Mouse (Mus musculus) brown adipose tissue, adult 24 weeks (tissue): ENCODE measurements around the gene Ythdf2. TPM values are rescaled to one million over a fixed set of nuclear protein-coding genes. Genes with fewer than 3 reads are reported as not detected.

Source experiments
- H3K27ac ChIP-seq: fragments of 200-500 bp; replicated peaks from 2 replicates; pipeline ENCODE4 v1.5.1; 2012; ENCODE audit warnings: low read depth, mild to moderate bottlenecking, low read length
- H3K4me1 ChIP-seq: fragments of 200-500 bp; 2 replicates; pipeline ENCODE4 v1.6.1; 2012; ENCODE audit warnings: low read length, mixed read lengths; ENCODE audit not compliant: control insufficient read depth, insufficient read depth, insufficient read length
- H3K4me3 ChIP-seq: fragments of 200-500 bp; 2 replicates; pipeline ENCODE4 v1.5.1; 2012; ENCODE audit warnings: low read depth, mild to moderate bottlenecking, low read length, moderate library complexity; ENCODE audit not compliant: insufficient read depth
- polyA plus RNA-seq: library from polyadenylated mRNA; stranded (reverse); fragments of >200 nt; gene quantifications from 2 replicates; pipeline ENCODE4 v1.2.4, GENCODE M21; 2012; ENCODE audit not compliant: missing spikeins, insufficient read depth, insufficient read length

Ythdf2 gene
- polyA plus RNA-seq, 1 experiment = 22.4 TPM

GRCm38 (mm10) chr4:132181721-132182658 lies 30.1 kb downstream of the Ythdf2 start:
- no peak overlapping the region for H3K27ac ChIP-seq
- no peaks in the 10 kb centered on the region for H3K4me1 ChIP-seq
- no peak overlapping the region for H3K4me3 ChIP-seq

- H3K4me1 ChIP-seq = no peaks in the 10 kb centered on the region
- no peak overlapping the region for H3K27ac ChIP-seq
Measured at GRCm38 (mm10) chr4:132180710-132181109, 31.4 kb downstream of the Ythdf2 start.

GRCm38 (mm10) chr4:132178630-132179059 lies 33.5 kb downstream of the Ythdf2 start:
- no peak overlapping the region for H3K27ac ChIP-seq
- no peaks in the 10 kb centered on the region for H3K4me1 ChIP-seq
- H3K4me3 ChIP-seq = no peak overlapping the region

More at GRCm38 (mm10) chr4:132180710-132181109, 31.4 kb downstream of the Ythdf2 start:
- no peak overlapping the region for H3K4me3 ChIP-seq

GRCm38 (mm10) chr4:132176474-132176873 lies 35.6 kb downstream of the Ythdf2 start:
- Histone ChIP-seq H3K4me1 (no peaks in the 10 kb centered on the region), H3K27ac (no peak overlapping the region), H3K4me3 (no peak overlapping the region)

- Histone ChIP-seq H3K4me1 (no peaks in the 10 kb centered on the region), H3K4me3 (no peak overlapping the region), H3K27ac (no peak overlapping the region)
Measured at GRCm38 (mm10) chr4:132170891-132171290, 41.2 kb downstream of the Ythdf2 start.

GRCm38 (mm10) chr4:132169761-132170160 lies 42.3 kb downstream of the Ythdf2 start:
- H3K27ac ChIP-seq = no peak overlapping the region
- H3K4me1 ChIP-seq = no peaks in the 10 kb centered on the region
- H3K4me3 ChIP-seq = no peak overlapping the region

GRCm38 (mm10) chr4:132169271-132169670 lies 42.8 kb downstream of the Ythdf2 start:
- Histone ChIP-seq H3K4me3 (no peak overlapping the region), H3K4me1 (no peaks in the 10 kb centered on the region), H3K27ac (no peak overlapping the region)

GRCm38 (mm10) chr4:132167436-132167835 lies 44.7 kb downstream of the Ythdf2 start:
- Histone ChIP-seq H3K4me3 (no peak overlapping the region), H3K4me1 (no peaks in the 10 kb centered on the region), H3K27ac (no peak overlapping the region)

GRCm38 (mm10) chr4:132166350-132167290 lies 45.5 kb downstream of the Ythdf2 start:
- no peak overlapping the region for H3K27ac ChIP-seq
- H3K4me3 ChIP-seq = no peak overlapping the region
- H3K4me1 ChIP-seq = no peaks in the 10 kb centered on the region

- Histone ChIP-seq H3K4me1 (no peaks in the 10 kb centered on the region), H3K4me3 (no peak overlapping the region), H3K27ac (no peak overlapping the region)
Measured at GRCm38 (mm10) chr4:132165691-132166090, 46.4 kb downstream of the Ythdf2 start.

GRCm38 (mm10) chr4:132156941-132157622 lies 55.0 kb downstream of the Ythdf2 start:
- Histone ChIP-seq H3K4me3 (no peak overlapping the region), H3K4me1 (peaks cover 5% of the 10 kb centered on the region), H3K27ac (0 out of 2 replicates have a peak overlapping the region, but pooled peaks have one; percentile 18)

GRCm38 (mm10) chr4:132154877-132155670 lies 57.0 kb downstream of the Ythdf2 start:
- H3K4me1 ChIP-seq = peaks cover 5% of the 10 kb centered on the region
- no peak overlapping the region for H3K27ac ChIP-seq
- no peak overlapping the region for H3K4me3 ChIP-seq

GRCm38 (mm10) chr4:132151673-132152072 lies 60.4 kb downstream of the Ythdf2 start:
- Histone ChIP-seq H3K27ac (no peak overlapping the region), H3K4me3 (no peak overlapping the region), H3K4me1 (peaks cover 1% of the 10 kb centered on the region)

- Histone ChIP-seq H3K4me3 (no peak overlapping the region), H3K27ac (no peak overlapping the region), H3K4me1 (no peaks in the 10 kb centered on the region)
Measured at GRCm38 (mm10) chr4:132146201-132146600, 65.9 kb downstream of the Ythdf2 start.
